Mouse (Mus musculus): ENCODE measurements at regions not wholly inside any gene's neighbourhood (a gene's known extent, or its start where the extent isn't known, plus 50 kb on each side); places are given as distances from the start of the nearest gene placed in this dataset.
"Not testable (repeated sequence)": the region's sequence is repeated elsewhere in the genome, so short reads cannot be mapped to it uniquely, and the experiment has no call there.

- Histone ChIP-seq H3K36me3 (no peaks in the 10 kb centered on the region), H3K4me3 (no peak overlapping the region), H3K9me3 (no peaks in the 10 kb centered on the region), H3K27me3 (no peaks in the 10 kb centered on the region), H3K27ac (no peak overlapping the region), H3K9ac (no peak overlapping the region), H3K4me1 (0 out of 2 replicates have a peak, but pooled peaks cover 3% of the 10 kb centered on the region), H3K4me2 (replicated peaks) (no peak overlapping the region)
- ATAC-seq (ENCODE audit: low FRiP score, low read depth), result no peak
- WGBS, result 86% methylated on average over 11 of the region's 11 CpGs
Observed at GRCm38 (mm10) chr8:126776605-126777469, 168.8 kb downstream of the Tomm20 start.

GRCm38 (mm10) chr8:126775334-126775733 lies 170.3 kb downstream of the Tomm20 start:
- Histone ChIP-seq H3K4me1 (0 out of 2 replicates have a peak, but pooled peaks cover 3% of the 10 kb centered on the region), H3K4me3 (no peak overlapping the region), H3K27ac (no peak overlapping the region), H3K4me2 (replicated peaks) (no peak overlapping the region), H3K9ac (no peak overlapping the region), H3K36me3 (no peaks in the 10 kb centered on the region), H3K27me3 (no peaks in the 10 kb centered on the region), H3K9me3 (no peaks in the 10 kb centered on the region)
- ATAC-seq (ENCODE audit: low FRiP score, low read depth), result no peak
- WGBS, result 52% methylated on average over 3 of the region's 3 CpGs

GRCm38 (mm10) chr8:126774816-126775215 lies 170.8 kb downstream of the Tomm20 start:
- Histone ChIP-seq H3K4me1 (0 out of 2 replicates have a peak, but pooled peaks cover 3% of the 10 kb centered on the region), H3K9me3 (no peaks in the 10 kb centered on the region), H3K36me3 (no peaks in the 10 kb centered on the region), H3K27ac (no peak overlapping the region), H3K9ac (no peak overlapping the region), H3K27me3 (no peaks in the 10 kb centered on the region), H3K4me3 (no peak overlapping the region), H3K4me2 (replicated peaks) (no peak overlapping the region)
- ATAC-seq (ENCODE audit: low FRiP score, low read depth), result no peak
- WGBS, result 62% methylated on average over 7 of the region's 7 CpGs

GRCm38 (mm10) chr8:126772748-126773147 lies 172.9 kb downstream of the Tomm20 start:
- no peaks in the 10 kb centered on the region; the same call in 1 of the 2 replicates for H3K9me3 ChIP-seq
- H3K9ac ChIP-seq, result no peak overlapping the region
- 78% methylated on average over 11 of the region's 11 CpGs for WGBS
- H3K4me3 ChIP-seq, result no peak overlapping the region
- no peak overlapping the region for H3K4me2 ChIP-seq (replicated peaks)
- ATAC-seq (ENCODE audit: low FRiP score, low read depth), result no peak
- no peak overlapping the region for H3K27ac ChIP-seq
- H3K36me3 ChIP-seq, result no peaks in the 10 kb centered on the region
- H3K27me3 ChIP-seq, result no peaks in the 10 kb centered on the region
- 0 out of 2 replicates have a peak, but pooled peaks cover 3% of the 10 kb centered on the region for H3K4me1 ChIP-seq

- H3K27ac ChIP-seq, result no peak overlapping the region
- no peaks in the 10 kb centered on the region for H3K27me3 ChIP-seq
- no peaks in the 10 kb centered on the region; the same call in 1 of the 2 replicates for H3K9me3 ChIP-seq
- H3K4me1 ChIP-seq, result 0 out of 2 replicates have a peak, but pooled peaks cover 3% of the 10 kb centered on the region
- no peak overlapping the region for H3K4me3 ChIP-seq
- H3K9ac ChIP-seq, result no peak overlapping the region
- no peaks in the 10 kb centered on the region for H3K36me3 ChIP-seq
- no peak for ATAC-seq (ENCODE audit: low FRiP score, low read depth)
- WGBS, result 91% methylated on average over 7 of the region's 7 CpGs
- no peak overlapping the region for H3K4me2 ChIP-seq (replicated peaks)
Observed at GRCm38 (mm10) chr8:126772194-126772593, 173.4 kb downstream of the Tomm20 start.

- not testable (repeated sequence) for H3K27me3 ChIP-seq; H3K4me1 ChIP-seq; H3K9ac ChIP-seq; H3K36me3 ChIP-seq; ATAC-seq (ENCODE audit: low FRiP score, low read depth); H3K27ac ChIP-seq; H3K4me3 ChIP-seq; H3K4me2 ChIP-seq (replicated peaks); H3K9me3 ChIP-seq
- WGBS, result 87% methylated on average over 2 of the region's 2 CpGs
Observed at GRCm38 (mm10) chr8:126770374-126770773, 175.3 kb downstream of the Tomm20 start.

GRCm38 (mm10) chr8:126768142-126768541 lies 174.4 kb upstream of the Irf2bp2 start:
- no peak overlapping the region for H3K4me2 ChIP-seq (replicated peaks)
- H3K27me3 ChIP-seq, result no peaks in the 10 kb centered on the region
- ATAC-seq (ENCODE audit: low FRiP score, low read depth), result no peak
- H3K4me3 ChIP-seq, result no peak overlapping the region
- H3K9me3 ChIP-seq, result no peaks in the 10 kb centered on the region; the same call in 1 of the 2 replicates
- H3K36me3 ChIP-seq, result no peaks in the 10 kb centered on the region
- WGBS, result 86% methylated on average over 5 of the region's 5 CpGs
- no peak overlapping the region for H3K27ac ChIP-seq
- no peak overlapping the region for H3K9ac ChIP-seq
- 0 out of 2 replicates have a peak, but pooled peaks cover 4% of the 10 kb centered on the region for H3K4me1 ChIP-seq

GRCm38 (mm10) chr8:126767341-126767740 lies 173.6 kb upstream of the Irf2bp2 start:
- no peaks in the 10 kb centered on the region for H3K36me3 ChIP-seq
- no peaks in the 10 kb centered on the region; the same call in 1 of the 2 replicates for H3K9me3 ChIP-seq
- no peak for ATAC-seq (ENCODE audit: low FRiP score, low read depth)
- no peak overlapping the region for H3K4me3 ChIP-seq
- H3K4me1 ChIP-seq, result 0 out of 2 replicates have a peak, but pooled peaks cover 4% of the 10 kb centered on the region
- no peaks in the 10 kb centered on the region for H3K27me3 ChIP-seq
- no peak overlapping the region for H3K4me2 ChIP-seq (replicated peaks)
- no peak overlapping the region for H3K27ac ChIP-seq
- no peak overlapping the region for H3K9ac ChIP-seq
- 92% methylated on average over 3 of the region's 3 CpGs for WGBS

- Histone ChIP-seq H3K4me1 (0 out of 2 replicates have a peak, but pooled peaks cover 4% of the 10 kb centered on the region), H3K9me3 (no peaks in the 10 kb centered on the region; the same call in 1 of the 2 replicates), H3K4me2 (replicated peaks) (no peak overlapping the region), H3K27ac (no peak overlapping the region), H3K4me3 (no peak overlapping the region), H3K27me3 (no peaks in the 10 kb centered on the region), H3K9ac (no peak overlapping the region), H3K36me3 (no peaks in the 10 kb centered on the region)
- no peak for ATAC-seq (ENCODE audit: low FRiP score, low read depth)
- 81% methylated on average over 6 of the region's 6 CpGs for WGBS
Observed at GRCm38 (mm10) chr8:126765693-126766238, 172.0 kb upstream of the Irf2bp2 start.

GRCm38 (mm10) chr8:126763600-126763999 lies 169.8 kb upstream of the Irf2bp2 start:
- Histone ChIP-seq H3K4me3 (no peak overlapping the region), H3K4me1 (0 out of 2 replicates have a peak, but pooled peaks cover 4% of the 10 kb centered on the region), H3K27ac (no peak overlapping the region), H3K36me3 (no peaks in the 10 kb centered on the region), H3K9me3 (no peaks in the 10 kb centered on the region), H3K4me2 (replicated peaks) (no peak overlapping the region), H3K9ac (no peak overlapping the region), H3K27me3 (no peaks in the 10 kb centered on the region)
- no peak for ATAC-seq (ENCODE audit: low FRiP score, low read depth)
- 82% methylated on average over 7 of the region's 7 CpGs for WGBS

GRCm38 (mm10) chr8:126759711-126760110 lies 165.9 kb upstream of the Irf2bp2 start:
- Histone ChIP-seq H3K27me3 (no peaks in the 10 kb centered on the region), H3K27ac (no peak overlapping the region), H3K4me2 (replicated peaks) (no peak overlapping the region), H3K4me3 (no peak overlapping the region), H3K9me3 (no peaks in the 10 kb centered on the region), H3K36me3 (no peaks in the 10 kb centered on the region), H3K9ac (no peak overlapping the region), H3K4me1 (peaks cover 17% of the 10 kb centered on the region)
- WGBS, result 79% methylated on average over 7 of the region's 7 CpGs
- no peak for ATAC-seq (ENCODE audit: low FRiP score, low read depth)

- Histone ChIP-seq H3K4me3 (no peak overlapping the region), H3K4me2 (replicated peaks) (no peak overlapping the region), H3K27me3 (no peaks in the 10 kb centered on the region), H3K4me1 (peaks cover 17% of the 10 kb centered on the region), H3K9me3 (no peaks in the 10 kb centered on the region), H3K36me3 (no peaks in the 10 kb centered on the region), H3K9ac (no peak overlapping the region), H3K27ac (no peak overlapping the region)
- WGBS, result 91% methylated on average over 4 of the region's 4 CpGs
- no peak for ATAC-seq (ENCODE audit: low FRiP score, low read depth)
Observed at GRCm38 (mm10) chr8:126758951-126759350, 165.2 kb upstream of the Irf2bp2 start.
